Mouse (Mus musculus): ENCODE data around the gene Plscr3. TPM values are rescaled to one million over a fixed set of nuclear protein-coding genes. Genes with fewer than 3 reads are reported as not detected.
"Not testable (repeated sequence)": the region's sequence is repeated elsewhere in the genome, so short reads cannot be mapped to it uniquely, and the experiment has no call there.

Gene Plscr3
- total RNA-seq, 2 experiments from 2014 or later = 10.8 to 23.7 TPM

- ATAC-seq (ENCODE audit: poor library complexity, severe bottlenecking) = not testable (repeated sequence)
Measured at GRCm38 (mm10) chr11:69863729-69864128, 17.6 kb downstream of the Plscr3 start.

- no peak for ATAC-seq (ENCODE audit: poor library complexity, severe bottlenecking)
Measured at GRCm38 (mm10) chr11:69864138-69864860, 18.1 kb downstream of the Plscr3 start.

GRCm38 (mm10) chr11:69865561-69865960 is 19.4 kb downstream of the Plscr3 start:
- no peak for ATAC-seq (ENCODE audit: poor library complexity, severe bottlenecking)

GRCm38 (mm10) chr11:69867335-69867734 is 21.2 kb downstream of the Plscr3 start:
- no peak for ATAC-seq (ENCODE audit: poor library complexity, severe bottlenecking)

GRCm38 (mm10) chr11:69870289-69871069 is 24.3 kb downstream of the Plscr3 start:
- no peak for ATAC-seq (ENCODE audit: poor library complexity, severe bottlenecking)

GRCm38 (mm10) chr11:69871822-69872221 is 25.6 kb downstream of the Plscr3 start:
- no peak for ATAC-seq (ENCODE audit: poor library complexity, severe bottlenecking)

GRCm38 (mm10) chr11:69872451-69872850 is 26.3 kb downstream of the Plscr3 start:
- no peak for ATAC-seq (ENCODE audit: poor library complexity, severe bottlenecking)

GRCm38 (mm10) chr11:69876186-69876585 is 30.0 kb downstream of the Plscr3 start:
- no peak for ATAC-seq (ENCODE audit: poor library complexity, severe bottlenecking)

- ATAC-seq (ENCODE audit: poor library complexity, severe bottlenecking) = peak; percentile 55
Measured at GRCm38 (mm10) chr11:69876867-69877266, 30.7 kb downstream of the Plscr3 start.

- ATAC-seq (ENCODE audit: poor library complexity, severe bottlenecking) = no peak
Measured at GRCm38 (mm10) chr11:69877878-69878277, 31.7 kb downstream of the Plscr3 start, which contains the start of gene Tmem95. Tmem95 (minus strand) TSS chr11:69878018.

- no peak for ATAC-seq (ENCODE audit: poor library complexity, severe bottlenecking)
Measured at GRCm38 (mm10) chr11:69878399-69878798, 32.2 kb downstream of the Plscr3 start.

GRCm38 (mm10) chr11:69878952-69879351 is 32.8 kb downstream of the Plscr3 start:
- no peak for ATAC-seq (ENCODE audit: poor library complexity, severe bottlenecking)

GRCm38 (mm10) chr11:69879711-69880110 is 33.5 kb downstream of the Plscr3 start:
- ATAC-seq (ENCODE audit: poor library complexity, severe bottlenecking) = no peak

- peak; percentile 43 for ATAC-seq (ENCODE audit: poor library complexity, severe bottlenecking)
Measured at GRCm38 (mm10) chr11:69880506-69880852, 34.3 kb downstream of the Plscr3 start.

- peak; percentile 83 for ATAC-seq (ENCODE audit: poor library complexity, severe bottlenecking)
Measured at GRCm38 (mm10) chr11:69880853-69881603, 34.9 kb downstream of the Plscr3 start, which contains the start of gene Kctd11. Kctd11 (minus strand) TSS chr11:69881406.

GRCm38 (mm10) chr11:69881787-69882670 is 35.9 kb downstream of the Plscr3 start:
- no peak for ATAC-seq (ENCODE audit: poor library complexity, severe bottlenecking)

- ATAC-seq (ENCODE audit: poor library complexity, severe bottlenecking) = no peak
Measured at GRCm38 (mm10) chr11:69883066-69883465, 36.9 kb downstream of the Plscr3 start.

GRCm38 (mm10) chr11:69883527-69884151 is 37.5 kb downstream of the Plscr3 start:
- ATAC-seq (ENCODE audit: poor library complexity, severe bottlenecking) = no peak

GRCm38 (mm10) chr11:69884240-69884639 is 38.1 kb downstream of the Plscr3 start:
- no peak for ATAC-seq (ENCODE audit: poor library complexity, severe bottlenecking)

GRCm38 (mm10) chr11:69884663-69885062 is 38.5 kb downstream of the Plscr3 start:
- no peak for ATAC-seq (ENCODE audit: poor library complexity, severe bottlenecking)
